ENCODE assay signal across 14 mouse cellular contexts in genomic region chr7:110702414-110702783, GRCm38 (mm10).
DNase-seq lines count a peak whose midpoint lies in the region; ATAC-seq lines count a peak whose summit lies in the region.
"Had no signal": no experiment of that assay in that cellular context is flagged by ENCODE, and none has a peak within 500 bp of the region (broad histone marks: within the 10 kb centered on the region; RNA-seq: fewer than 3 reads in every experiment).

No protein-coding gene starts in this region.

- DNase-seq in adrenal gland, postnatal 36 days, result peak; percentile 49 to 59
- DNase-seq in adrenal gland, adult 8-10 months, result no peak
- DNase-seq in right cerebral cortex, adult 18-20 months, result peak; percentile 52
- no peak for DNase-seq in right cerebral cortex, postnatal 4 days
- DNase-seq in left cerebral cortex, postnatal 4 days, result peak; percentile 37
- peak; percentile 70 for DNase-seq in skeletal muscle tissue, adult 2 months (ENCODE audit: low read depth, low spot score)
- no peak for DNase-seq in kidney, postnatal 36 days

- 75% methylated on average over 6 of the region's 6 CpGs for WGBS in kidney, embryonic 15.5 days

- no peaks in the 10 kb centered on the region for H3K9me3 ChIP-seq in kidney, embryonic 15.5 days (replicated peaks)
- H3K9me3 ChIP-seq: heart, embryonic 12.5 days; midbrain, embryonic 12.5 days; neural tube, embryonic 13.5 days had no signal

- H3K4me1 ChIP-seq in kidney, embryonic 15.5 days, result peaks cover 10% of the 10 kb centered on the region
- H3K4me1 ChIP-seq: midbrain, embryonic 12.5 days; neural tube, embryonic 13.5 days had no signal

- no peak for ATAC-seq in kidney, embryonic 15.5 days (replicated peaks; ENCODE audit: low FRiP score)
- ATAC-seq: hindbrain, embryonic 16.5 days; liver, postnatal 0 days had no signal

- no peak overlapping the region for H3K4me2 ChIP-seq in kidney, embryonic 15.5 days
- H3K4me2 ChIP-seq: heart, embryonic 12.5 days; midbrain, embryonic 12.5 days; neural tube, embryonic 13.5 days had no signal

- H3K27ac ChIP-seq in kidney, embryonic 15.5 days, result no peak overlapping the region
- H3K27ac ChIP-seq: kidney, postnatal 0 days; midbrain, embryonic 12.5 days; neural tube, embryonic 13.5 days had no signal

- H3K36me3 ChIP-seq in kidney, embryonic 15.5 days, result no peaks in the 10 kb centered on the region
- H3K36me3 ChIP-seq: heart, embryonic 12.5 days; midbrain, embryonic 12.5 days; neural tube, embryonic 13.5 days had no signal

- 0 out of 2 replicates have a peak, but pooled peaks cover 2% of the 10 kb centered on the region for H3K27me3 ChIP-seq in kidney, embryonic 15.5 days
- H3K27me3 ChIP-seq: midbrain, embryonic 12.5 days; neural tube, embryonic 13.5 days had no signal

- intact Hi-C loops in left cerebral cortex, postnatal 4 days (cut with DNase I), result no loop called here

- no peak overlapping the region for H3K4me3 ChIP-seq in kidney, embryonic 15.5 days (replicated peaks)
- H3K4me3 ChIP-seq: heart, embryonic 12.5 days; midbrain, embryonic 12.5 days; neural tube, embryonic 13.5 days had no signal

- no peak overlapping the region for H3K9ac ChIP-seq in kidney, embryonic 15.5 days
- H3K9ac ChIP-seq: heart, embryonic 12.5 days; liver, postnatal 0 days; midbrain, embryonic 12.5 days; neural tube, embryonic 13.5 days had no signal

Comparison
In these comparisons a context has a peak if more than half of its experiments do, and no peak if none do; other contexts are left out.
1. DNase-seq: peak in adrenal gland, postnatal 36 days (2 of 2), right cerebral cortex, adult 18-20 months (single experiment), left cerebral cortex, postnatal 4 days (single experiment) and skeletal muscle tissue, adult 2 months (single experiment); none in adrenal gland, adult 8-10 months (single experiment), right cerebral cortex, postnatal 4 days (single experiment) and kidney, postnatal 36 days (0 of 2).